Mouse (Mus musculus) natural killer cell, adult 2 months (primary cell): ENCODE results near the gene Ppp1r3f.

Source experiments
- DNase-seq, 2 experiments: peaks; one replicate each; pipeline ENCODE4 v3.0.0; 2022; ENCODE audit warnings: low spot score in 2 of 2

Ppp1r3f gene

GRCm38 (mm10) chrX:7574087-7574884 lies at the start of gene Ppp1r3f:
TSS of gene Ppp1r3f (minus strand) at chrX:7574283.
- DNase-seq: peak; percentile 93 to 94

- peak; percentile 38 to 62 for DNase-seq
These were observed 43.9 kb upstream of the Ppp1r3f start for GRCm38 (mm10) chrX:7617889-7618551.

GRCm38 (mm10) chrX:7610536-7611258 lies 36.6 kb upstream of the Ppp1r3f start:
- no peak for DNase-seq

GRCm38 (mm10) chrX:7610035-7610434 lies 36.0 kb upstream of the Ppp1r3f start:
- no peak for DNase-seq

GRCm38 (mm10) chrX:7606783-7607182 lies 32.7 kb upstream of the Ppp1r3f start, which contains the start of gene Cacna1f:
TSS of gene Cacna1f (plus strand) at chrX:7607083.
- DNase-seq: no peak

- no peak for DNase-seq
These were observed 31.5 kb upstream of the Ppp1r3f start for GRCm38 (mm10) chrX:7605575-7605941.

GRCm38 (mm10) chrX:7604879-7605574 lies 30.9 kb upstream of the Ppp1r3f start, which contains the start of gene Ccdc22:
TSS of gene Ccdc22 (minus strand) at chrX:7605517.
- peak; percentile 57 to 74 for DNase-seq

- DNase-seq: peak in 1 of 2 experiments; percentile 2
These were observed 29.9 kb upstream of the Ppp1r3f start for GRCm38 (mm10) chrX:7604004-7604403.

GRCm38 (mm10) chrX:7595371-7595770 lies 21.3 kb upstream of the Ppp1r3f start:
- DNase-seq: no peak

GRCm38 (mm10) chrX:7586356-7586755 lies 12.3 kb upstream of the Ppp1r3f start:
- DNase-seq: no peak

GRCm38 (mm10) chrX:7583881-7584280 lies 9.8 kb upstream of the Ppp1r3f start:
- DNase-seq: no peak

- no peak for DNase-seq
These were observed 7.1 kb upstream of the Ppp1r3f start for GRCm38 (mm10) chrX:7581151-7581550.

GRCm38 (mm10) chrX:7574885-7575231 lies 775 bp upstream of the Ppp1r3f start:
- DNase-seq: no peak

GRCm38 (mm10) chrX:7573176-7574086 lies 652 bp downstream of the Ppp1r3f start, which contains the start of gene Foxp3:
TSS of gene Foxp3 (plus strand) at chrX:7573644.
- DNase-seq: no peak

GRCm38 (mm10) chrX:7572466-7572865 lies 1.6 kb downstream of the Ppp1r3f start:
- no peak for DNase-seq

GRCm38 (mm10) chrX:7571565-7572136 lies 2.4 kb downstream of the Ppp1r3f start:
- DNase-seq: no peak

GRCm38 (mm10) chrX:7570481-7571175 lies 3.5 kb downstream of the Ppp1r3f start:
- DNase-seq: peak in 1 of 2 experiments; percentile 12

GRCm38 (mm10) chrX:7567491-7567890 lies 6.6 kb downstream of the Ppp1r3f start:
- no peak for DNase-seq

- DNase-seq: no peak
These were observed 7.7 kb downstream of the Ppp1r3f start for GRCm38 (mm10) chrX:7566352-7566751.

GRCm38 (mm10) chrX:7563076-7563475 lies 11.0 kb downstream of the Ppp1r3f start:
- DNase-seq: no peak
